Mouse (Mus musculus) inflammation-experienced regulatory T-cells (primary cell): ENCODE data around the gene Rimkla. TPM values are rescaled to one million over a fixed set of nuclear protein-coding genes. Genes with fewer than 3 reads are reported as not detected.

ENCODE experiments used
- polyA plus RNA-seq, 2 experiments: library from polyadenylated mRNA; unstranded; fragments of 100-300 nt; shearing (Covaris generic); gene quantifications; one replicate each; pipeline ENCODE4 v1.2.1; 2017

Rimkla gene
- polyA plus RNA-seq: under 1 TPM in 1 of 2 experiments, not detected in 1; 0.35 TPM

GRCm38 (mm10) chr4:119492291-119492932 lies at the start of gene Rimkla:
TSS of gene Rimkla (minus strand) at chr4:119492628.

GRCm38 (mm10) chr4:119539031-119539824 lies 46.8 kb upstream of the Rimkla start, which contains the start of gene Frg2f1:
TSS of gene Frg2f1 (minus strand) at chr4:119539529.

GRCm38 (mm10) chr4:119536615-119537014 lies 44.2 kb upstream of the Rimkla start, which contains the start of gene Foxj3:
TSS of gene Foxj3 (plus strand) at chr4:119537004.

GRCm38 (mm10) chr4:119422294-119422964 lies 70.0 kb downstream of the Rimkla start, which contains the start of the genes Ppcs and Zmynd12:
TSS of gene Ppcs (minus strand) at chr4:119422420.
TSS of gene Zmynd12 (plus strand) at chr4:119422814.

Other genes with a start within 250 kb of the Rimkla start
- under 1 TPM in 1 of 2 experiments, not detected in 1; 0.42 TPM for gene Cldn19, start 237.2 kb downstream of the Rimkla start, polyA plus RNA-seq
- gene Ybx1, start 198.0 kb downstream of the Rimkla start, polyA plus RNA-seq: 100 to 1,000 TPM; 412 to 447 TPM
- 10 to 100 TPM; 33.5 to 41.9 TPM for gene Ppih, start 172.1 kb downstream of the Rimkla start, polyA plus RNA-seq
- 1 to 10 TPM; 3.0 to 5.3 TPM for gene Ccdc30, start 77.1 kb downstream of the Rimkla start, polyA plus RNA-seq
- 10 to 100 TPM; 50.1 to 67.5 TPM for gene Ppcs, start 70.2 kb downstream of the Rimkla start, polyA plus RNA-seq
- gene Zmynd12, start 69.8 kb downstream of the Rimkla start, polyA plus RNA-seq: under 1 TPM in 1 of 2 experiments, not detected in 1; 0.89 TPM
- 10 to 100 TPM; 35.1 to 39.6 TPM for gene Foxj3, start 44.4 kb upstream of the Rimkla start, polyA plus RNA-seq
- gene Frg2f1, start 46.9 kb upstream of the Rimkla start, polyA plus RNA-seq: 1 to 10 TPM; 3.4 to 6.7 TPM
- gene Guca2a, start 145.1 kb upstream of the Rimkla start, polyA plus RNA-seq: not detected
- gene Guca2b, start 166.3 kb upstream of the Rimkla start, polyA plus RNA-seq: not detected
- gene Hivep3, start 241.2 kb upstream of the Rimkla start, polyA plus RNA-seq: 10 to 100 TPM; 36.5 to 73.4 TPM